Mouse (Mus musculus) lung, embryonic 14.5 days (tissue): Measurements from ENCODE around the gene Fbxl22. TPM values are rescaled to one million over a fixed set of nuclear protein-coding genes. Genes with fewer than 3 reads are reported as not detected.

Experiments
- ATAC-seq: fragments of 200-750 bp; cut with Nextera tagmentation; 2 replicates; pipeline ENCODE4 v1.8.0; 2017; ENCODE audit warnings: mild to moderate bottlenecking, moderate TSS enrichment, moderate library complexity; ENCODE audit not compliant: insufficient read depth
- DNase-seq: peaks from one replicate; pipeline ENCODE4 v3.0.0-alpha.2; 2015
- H3K27ac ChIP-seq: fragments of 300-500 bp; sonication (generic); 2 replicates; pipeline ENCODE4 v1.5.1; 2014; ENCODE audit warnings: low read depth, mild to moderate bottlenecking, moderate library complexity
- H3K27me3 ChIP-seq: fragments of 300-500 bp; sonication (generic); 2 replicates; pipeline ENCODE4 v1.6.1; 2014; ENCODE audit warnings: low read length, control low read depth; ENCODE audit not compliant: insufficient read depth
- H3K36me3 ChIP-seq: fragments of 300-500 bp; sonication (generic); 2 replicates; pipeline ENCODE4 v1.6.1; 2014; ENCODE audit warnings: control low read depth; ENCODE audit not compliant: insufficient read depth
- H3K4me1 ChIP-seq: fragments of 300-500 bp; sonication (generic); 2 replicates; pipeline ENCODE4 v1.6.1; 2014; ENCODE audit warnings: antibody characterized with exemption, control low read depth; ENCODE audit not compliant: insufficient read depth
- H3K4me2 ChIP-seq: fragments of 300-500 bp; sonication (generic); 2 replicates; pipeline ENCODE4 v1.6.1; 2014; ENCODE audit warnings: mild to moderate bottlenecking
- H3K4me3 ChIP-seq: fragments of 300-500 bp; sonication (generic); 2 replicates; pipeline ENCODE4 v1.5.1; 2014; ENCODE audit warnings: low read depth, low read length
- H3K9ac ChIP-seq: fragments of 300-500 bp; sonication (generic); 2 replicates; pipeline ENCODE4 v1.6.1; 2014
- H3K9me3 ChIP-seq: fragments of 300-500 bp; sonication (generic); 2 replicates; pipeline ENCODE4 v1.6.1; 2016; ENCODE audit warnings: low read depth, low read length, control low read depth
- CTCF ChIP-seq: IDR thresholded peaks from 2 replicates; pipeline ENCODE4 v1.5.1; 2016; ENCODE audit warnings: antibody characterized with exemption, low read depth
- WGBS: fragments of 180-500 bp; shearing (Covaris S2); extraction: QIAGEN DNeasy Blood & Tissue Kit; methylation state at CpG from one replicate; pipeline ENCODE4 v1.1.7; 2014; 5-methylcytosine and 5-hydroxymethylcytosine counted together
- polyA plus RNA-seq: library from polyadenylated mRNA; unstranded; fragments of >200 nt; fragmentation: Nextera tagmentation; extraction: Ambion mirVana; gene quantifications from 2 replicates; pipeline ENCODE4 v1.2.1, GENCODE M21; 2014

The Fbxl22 gene
- polyA plus RNA-seq, 1 experiment from 2014 or later: 6.1 TPM

DNA sequence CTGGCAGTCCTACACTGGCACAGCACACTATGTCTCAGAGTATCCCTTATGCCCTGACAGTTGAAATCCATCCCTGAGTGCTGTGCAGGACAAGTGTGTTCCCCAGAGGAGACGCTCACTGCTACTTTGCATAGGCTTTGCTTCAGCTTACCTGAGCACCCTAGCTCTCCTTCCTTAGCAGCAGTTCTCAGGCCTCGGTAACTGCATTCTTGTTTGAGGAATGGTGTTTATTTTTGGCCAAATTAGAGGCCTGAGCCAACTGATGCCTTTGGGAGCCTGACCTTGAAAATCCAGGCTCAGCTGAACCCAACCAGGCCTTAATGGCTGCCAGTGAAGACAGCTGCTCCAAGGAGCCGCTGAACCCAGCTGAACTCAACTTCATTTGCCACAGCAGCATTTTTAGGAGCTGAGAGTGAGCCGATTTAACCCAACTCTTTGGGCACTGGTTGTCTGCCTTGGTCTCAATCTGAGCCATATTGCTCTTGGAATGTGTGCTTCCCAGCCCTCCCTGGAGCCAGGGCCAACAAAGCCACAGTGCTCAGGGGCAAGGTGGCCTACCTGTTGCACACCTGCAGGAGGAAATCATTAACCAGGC, 635 bp downstream of the Fbxl22 start:
- Histone ChIP-seq H3K4me2 (peak overlapping the region; percentile 99), H3K9me3 (no peaks in the 10 kb centered on the region), H3K27me3 (no peaks in the 10 kb centered on the region), H3K27ac (peak overlapping the region; percentile 86), H3K9ac (peak overlapping the region; percentile 25; the same call in 1 of the 2 replicates), H3K4me3 (peak overlapping the region; percentile 19), H3K36me3 (peaks cover 58% of the 10 kb centered on the region), H3K4me1 (no peaks in the 10 kb centered on the region)
- no peak for DNase-seq
- no peak for ATAC-seq
- TF ChIP-seq CTCF: no peak
- 66% methylated on average over 4 of the region's 4 CpGs for WGBS

DNA sequence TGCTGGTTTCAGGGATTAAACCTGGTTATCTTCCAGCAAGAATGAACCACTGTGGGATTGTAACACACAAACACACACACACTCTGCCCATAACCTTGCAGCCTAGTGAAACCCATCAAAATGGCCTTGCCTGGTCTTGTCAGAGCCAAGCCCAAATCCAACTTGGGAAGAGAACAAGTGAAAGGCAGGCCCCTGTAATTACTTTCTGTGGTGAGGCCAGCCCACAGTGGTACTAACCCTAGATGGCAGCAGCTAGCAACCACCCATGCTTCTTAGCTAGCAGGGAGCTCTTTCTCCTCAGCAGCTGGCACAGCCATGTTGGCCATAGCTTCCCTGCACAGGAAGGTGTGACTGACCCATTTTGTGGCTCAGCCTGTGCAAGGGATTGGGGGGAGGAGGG, 1.2 kb downstream of the Fbxl22 start:
- no peaks in the 10 kb centered on the region for H3K4me1 ChIP-seq
- TF ChIP-seq CTCF: peak; percentile 41
- peak overlapping the region; percentile 25; the same call in 1 of the 2 replicates for H3K9ac ChIP-seq
- peak overlapping the region; percentile 99; the same call in 1 of the 2 replicates for H3K4me2 ChIP-seq
- H3K4me3 ChIP-seq: peak overlapping the region; percentile 65
- H3K9me3 ChIP-seq: no peaks in the 10 kb centered on the region
- peak; percentile 40 for DNase-seq
- no peaks in the 10 kb centered on the region for H3K27me3 ChIP-seq
- no peak for ATAC-seq
- peaks cover 57% of the 10 kb centered on the region for H3K36me3 ChIP-seq
- peak overlapping the region; percentile 86 for H3K27ac ChIP-seq

DNA sequence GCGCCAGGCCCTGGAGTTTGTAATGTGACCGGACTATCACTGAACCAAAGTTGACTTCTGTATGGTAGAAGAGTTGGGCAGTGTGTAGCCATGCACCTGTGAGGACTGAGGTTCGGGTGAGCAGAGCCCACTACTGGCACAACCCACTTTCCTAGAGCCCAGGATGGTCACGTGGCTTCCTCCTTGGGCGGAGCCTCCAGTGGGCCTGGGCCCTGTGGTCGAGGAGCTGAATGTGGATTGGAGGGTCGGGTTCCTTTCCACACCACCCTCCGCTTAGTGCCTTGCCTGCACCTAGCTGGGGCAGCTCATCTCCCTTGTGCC, 2.1 kb downstream of the Fbxl22 start:
- Histone ChIP-seq H3K27me3 (no peaks in the 10 kb centered on the region), H3K4me1 (no peaks in the 10 kb centered on the region), H3K9me3 (no peaks in the 10 kb centered on the region), H3K4me3 (peak overlapping the region; percentile 65), H3K9ac (peak overlapping the region; percentile 79), H3K36me3 (peaks cover 56% of the 10 kb centered on the region), H3K27ac (peak overlapping the region; percentile 98), H3K4me2 (peak overlapping the region; percentile 99)
- no peak for TF ChIP-seq CTCF
- 1% methylated on average over 8 of the region's 8 CpGs for WGBS
- ATAC-seq (peak; percentile 89), DNase-seq (peak; percentile 90)

DNA sequence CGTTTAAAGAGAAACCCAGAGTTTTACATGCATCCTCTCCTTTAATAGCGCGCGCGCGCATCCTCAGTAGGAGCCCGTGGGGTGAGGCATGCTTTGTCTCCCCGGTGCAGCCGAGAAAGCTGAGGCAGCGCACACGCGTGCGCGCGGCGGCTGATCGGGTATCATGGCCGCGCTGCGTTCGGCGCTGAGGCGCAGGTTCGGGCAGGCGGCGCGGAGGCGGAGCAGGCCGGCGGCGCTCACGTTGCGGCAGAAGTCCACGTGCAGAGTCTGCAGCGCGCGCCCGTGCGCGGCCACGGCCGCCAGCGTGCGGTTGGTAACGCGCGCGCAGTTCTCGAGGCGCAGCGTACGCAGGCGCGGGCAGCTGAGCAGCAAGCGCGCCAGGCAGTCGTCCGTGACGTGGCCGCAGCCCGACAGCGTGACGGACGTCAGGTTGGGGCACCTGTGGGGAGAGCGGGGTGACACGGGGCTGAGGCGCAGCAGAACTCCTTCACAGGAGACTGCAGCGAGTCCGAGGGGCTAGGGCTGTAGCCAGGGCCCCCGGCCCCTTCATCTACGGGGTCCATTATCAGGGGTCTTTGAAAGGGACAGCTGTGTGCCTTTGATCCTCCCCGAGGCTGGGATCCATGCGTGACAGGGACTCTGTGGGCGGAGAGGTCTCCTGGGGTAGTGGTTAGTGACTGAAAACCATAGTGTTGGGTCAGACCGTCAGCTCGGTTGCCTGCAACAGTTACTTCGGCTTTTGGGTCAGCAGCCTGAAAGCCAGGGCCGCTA, 2.6 kb downstream of the Fbxl22 start:
- no peaks in the 10 kb centered on the region for H3K4me1 ChIP-seq
- ATAC-seq (peak; percentile 85), DNase-seq (peak; percentile 98)
- H3K9ac ChIP-seq: peak overlapping the region; percentile 79
- H3K4me2 ChIP-seq: peak overlapping the region; percentile 99
- H3K36me3 ChIP-seq: peaks cover 56% of the 10 kb centered on the region
- peak overlapping the region; percentile 98 for H3K27ac ChIP-seq
- H3K4me3 ChIP-seq: peak overlapping the region; percentile 65
- WGBS: under 1% methylated on average over 78 of the region's 78 CpGs
- no peaks in the 10 kb centered on the region for H3K9me3 ChIP-seq
- TF ChIP-seq CTCF: no peak
- no peaks in the 10 kb centered on the region for H3K27me3 ChIP-seq

DNA sequence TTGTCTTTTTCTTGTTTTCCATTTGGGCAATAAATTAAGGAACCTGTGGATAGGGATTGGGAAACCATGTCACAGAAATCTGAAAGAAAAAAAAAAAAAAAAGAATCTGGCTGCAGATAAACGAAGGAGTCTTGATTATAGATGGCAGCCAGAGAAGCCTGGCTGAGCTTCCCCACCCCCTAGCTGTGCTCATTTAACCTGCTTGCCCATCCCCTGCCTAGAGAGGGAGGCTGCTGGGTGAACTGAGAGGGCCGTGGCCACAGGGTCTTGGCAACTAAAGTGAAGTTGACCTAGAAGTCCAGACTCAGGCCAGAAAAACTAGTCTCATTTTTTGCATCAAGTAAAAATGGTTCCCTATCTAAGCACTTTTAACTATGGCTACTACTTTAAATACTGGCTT, 3.4 kb downstream of the Fbxl22 start:
- Histone ChIP-seq H3K4me2 (peak overlapping the region; percentile 99), H3K9me3 (no peaks in the 10 kb centered on the region), H3K27ac (peak overlapping the region; percentile 98), H3K27me3 (no peaks in the 10 kb centered on the region), H3K4me1 (no peaks in the 10 kb centered on the region), H3K36me3 (peaks cover 55% of the 10 kb centered on the region), H3K4me3 (peak overlapping the region; percentile 65), H3K9ac (peak overlapping the region; percentile 79)
- no peak for ATAC-seq
- 2% methylated on average over 2 of the region's 2 CpGs for WGBS
- no peak for TF ChIP-seq CTCF
- DNase-seq: peak; percentile 46

DNA sequence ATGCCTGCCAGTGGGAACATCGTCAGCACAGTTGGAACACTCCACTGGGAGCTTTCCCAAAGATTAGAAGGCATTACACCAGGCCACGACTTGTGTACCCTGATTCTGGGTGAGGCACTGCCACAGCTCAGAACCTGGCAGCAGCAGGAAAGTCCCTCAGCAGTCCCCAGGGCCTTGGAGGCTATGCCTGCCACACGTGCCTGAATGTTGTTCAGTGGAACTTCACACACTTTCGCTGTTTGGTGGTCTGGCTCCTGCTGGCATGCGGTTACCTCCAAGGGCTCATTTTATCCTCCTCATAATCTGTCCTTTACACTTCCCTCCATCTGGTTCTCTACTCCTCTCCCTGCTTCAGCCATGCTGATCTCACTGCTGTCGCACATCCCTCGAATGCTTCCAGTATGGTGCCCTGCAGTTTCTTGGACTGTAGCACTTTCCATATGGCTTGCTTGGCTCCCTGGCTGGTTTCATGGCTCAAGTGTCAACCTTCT, 4.0 kb downstream of the Fbxl22 start:
- H3K9ac ChIP-seq: no peak overlapping the region
- no peaks in the 10 kb centered on the region for H3K27me3 ChIP-seq
- TF ChIP-seq CTCF: no peak
- H3K4me3 ChIP-seq: no peak overlapping the region
- peak overlapping the region; percentile 42; the same call in 1 of the 2 replicates for H3K27ac ChIP-seq
- DNase-seq (no peak), ATAC-seq (no peak)
- no peaks in the 10 kb centered on the region for H3K9me3 ChIP-seq
- peaks cover 53% of the 10 kb centered on the region for H3K36me3 ChIP-seq
- no peaks in the 10 kb centered on the region for H3K4me1 ChIP-seq
- WGBS: 74% methylated on average over 7 of the region's 7 CpGs
- peak overlapping the region; percentile 99 for H3K4me2 ChIP-seq

DNA sequence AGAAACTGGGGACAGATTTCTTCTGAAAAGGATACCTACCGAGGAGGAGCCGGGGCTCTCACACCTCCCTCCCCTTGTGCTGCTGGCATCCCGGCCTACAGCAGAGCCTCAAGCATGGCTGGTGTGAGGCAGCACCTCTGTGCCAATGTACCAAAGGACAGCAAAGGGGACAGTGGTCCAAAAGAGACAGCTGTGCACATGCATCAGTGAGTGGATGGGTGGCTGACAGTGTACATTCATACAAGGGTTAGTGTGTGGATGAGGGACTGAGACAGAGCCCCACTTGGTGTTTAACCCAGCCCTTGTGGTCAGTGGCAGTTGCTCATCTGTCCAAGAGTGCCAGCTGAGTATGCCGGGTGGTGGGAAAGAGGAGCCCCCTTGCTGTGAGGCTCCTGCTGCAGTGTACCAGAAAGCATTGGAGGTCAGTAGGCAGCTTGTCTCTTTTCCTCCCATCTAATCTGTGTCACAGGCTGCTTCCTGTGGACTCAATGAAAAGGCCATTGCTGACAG, 5.4 kb downstream of the Fbxl22 start:
- Histone ChIP-seq H3K27ac (no peak overlapping the region), H3K9ac (no peak overlapping the region), H3K36me3 (peaks cover 58% of the 10 kb centered on the region), H3K4me1 (no peaks in the 10 kb centered on the region), H3K4me2 (no peak overlapping the region), H3K27me3 (no peaks in the 10 kb centered on the region), H3K9me3 (no peaks in the 10 kb centered on the region), H3K4me3 (no peak overlapping the region)
- TF ChIP-seq CTCF: no peak
- ATAC-seq (no peak), DNase-seq (no peak)
- 76% methylated on average over 4 of the region's 4 CpGs for WGBS
